Mouse (Mus musculus): ENCODE results near the gene Tex19.2. TPM values are rescaled to one million over a fixed set of nuclear protein-coding genes. Genes with fewer than 3 reads are reported as not detected.

Tex19.2 gene
- polyA plus RNA-seq, 1 experiment from 2014 or later: not detected

GRCm38 (mm10) chr11:121138732-121139131 is 20.3 kb upstream of the Tex19.2 start:
- WGBS: 45% methylated on average over 6 of the region's 6 CpGs
- Histone ChIP-seq H3K4me1 (ENCODE audit: control insufficient read depth, insufficient read depth, low read length) (peaks cover 4% of the 10 kb centered on the region; the same call in 1 of the 2 replicates), H3K4me2 (ENCODE audit: low read depth, low read length) (no peak overlapping the region), H3K27me3 (ENCODE audit: control insufficient read depth, insufficient read depth, low read length) (no peaks in the 10 kb centered on the region), H3K27ac (ENCODE audit: low read length) (no peak overlapping the region), H3K4me3 (replicated peaks; ENCODE audit: low read length) (no peak overlapping the region), H3K9me3 (replicated peaks; ENCODE audit: control insufficient read depth, low read length) (no peaks in the 10 kb centered on the region), H3K36me3 (ENCODE audit: control insufficient read depth, insufficient read depth, low read length) (no peaks in the 10 kb centered on the region), H3K9ac (ENCODE audit: low read length) (no peak overlapping the region)
- no peak for ATAC-seq (ENCODE audit: insufficient read depth, low FRiP score)

GRCm38 (mm10) chr11:121137682-121138081 is 19.2 kb upstream of the Tex19.2 start:
- ATAC-seq (ENCODE audit: insufficient read depth, low FRiP score): no peak
- Histone ChIP-seq H3K9me3 (replicated peaks; ENCODE audit: control insufficient read depth, low read length) (no peaks in the 10 kb centered on the region), H3K4me1 (ENCODE audit: control insufficient read depth, insufficient read depth, low read length) (no peaks in the 10 kb centered on the region), H3K36me3 (ENCODE audit: control insufficient read depth, insufficient read depth, low read length) (no peaks in the 10 kb centered on the region), H3K27me3 (ENCODE audit: control insufficient read depth, insufficient read depth, low read length) (no peaks in the 10 kb centered on the region), H3K4me2 (ENCODE audit: low read depth, low read length) (no peak overlapping the region), H3K9ac (ENCODE audit: low read length) (no peak overlapping the region), H3K4me3 (replicated peaks; ENCODE audit: low read length) (no peak overlapping the region), H3K27ac (ENCODE audit: low read length) (no peak overlapping the region)
- WGBS: 84% methylated on average over 5 of the region's 5 CpGs

GRCm38 (mm10) chr11:121134600-121134999 is 16.1 kb upstream of the Tex19.2 start:
- Histone ChIP-seq H3K9me3 (replicated peaks; ENCODE audit: control insufficient read depth, low read length) (no peaks in the 10 kb centered on the region), H3K9ac (ENCODE audit: low read length) (no peak overlapping the region)
- WGBS: 36% methylated on average over 1 of the region's 1 CpGs

GRCm38 (mm10) chr11:121129616-121130015 is 11.1 kb upstream of the Tex19.2 start:
- Histone ChIP-seq H3K9me3 (replicated peaks; ENCODE audit: control insufficient read depth, low read length) (no peaks in the 10 kb centered on the region), H3K27ac (ENCODE audit: low read length) (no peak overlapping the region), H3K36me3 (ENCODE audit: control insufficient read depth, insufficient read depth, low read length) (no peaks in the 10 kb centered on the region), H3K27me3 (ENCODE audit: control insufficient read depth, insufficient read depth, low read length) (no peaks in the 10 kb centered on the region), H3K4me2 (ENCODE audit: low read depth, low read length) (no peak overlapping the region), H3K4me1 (ENCODE audit: control insufficient read depth, insufficient read depth, low read length) (no peaks in the 10 kb centered on the region), H3K9ac (ENCODE audit: low read length) (no peak overlapping the region), H3K4me3 (replicated peaks; ENCODE audit: low read length) (no peak overlapping the region)
- no peak for ATAC-seq (ENCODE audit: insufficient read depth, low FRiP score)
- 58% methylated on average over 1 of the region's 1 CpGs for WGBS

More at GRCm38 (mm10) chr11:121134600-121134999, 16.1 kb upstream of the Tex19.2 start:
- Histone ChIP-seq H3K4me1 (ENCODE audit: control insufficient read depth, insufficient read depth, low read length) (no peaks in the 10 kb centered on the region), H3K4me2 (ENCODE audit: low read depth, low read length) (no peak overlapping the region), H3K4me3 (replicated peaks; ENCODE audit: low read length) (no peak overlapping the region), H3K36me3 (ENCODE audit: control insufficient read depth, insufficient read depth, low read length) (no peaks in the 10 kb centered on the region), H3K27me3 (ENCODE audit: control insufficient read depth, insufficient read depth, low read length) (no peaks in the 10 kb centered on the region), H3K27ac (ENCODE audit: low read length) (no peak overlapping the region)
- ATAC-seq (ENCODE audit: insufficient read depth, low FRiP score): no peak

- ATAC-seq (ENCODE audit: insufficient read depth, low FRiP score): no peak
- Histone ChIP-seq H3K4me2 (ENCODE audit: low read depth, low read length) (no peak overlapping the region), H3K4me1 (ENCODE audit: control insufficient read depth, insufficient read depth, low read length) (no peaks in the 10 kb centered on the region), H3K9ac (ENCODE audit: low read length) (no peak overlapping the region), H3K27me3 (ENCODE audit: control insufficient read depth, insufficient read depth, low read length) (no peaks in the 10 kb centered on the region), H3K36me3 (ENCODE audit: control insufficient read depth, insufficient read depth, low read length) (no peaks in the 10 kb centered on the region), H3K27ac (ENCODE audit: low read length) (no peak overlapping the region), H3K4me3 (replicated peaks; ENCODE audit: low read length) (no peak overlapping the region), H3K9me3 (replicated peaks; ENCODE audit: control insufficient read depth, low read length) (no peaks in the 10 kb centered on the region)
- 82% methylated on average over 3 of the region's 3 CpGs for WGBS
Observed at GRCm38 (mm10) chr11:121127441-121127840, 9.0 kb upstream of the Tex19.2 start.

GRCm38 (mm10) chr11:121126395-121126794 is 7.9 kb upstream of the Tex19.2 start:
- 75% methylated on average over 1 of the region's 1 CpGs for WGBS
- Histone ChIP-seq H3K4me3 (replicated peaks; ENCODE audit: low read length) (no peak overlapping the region), H3K27ac (ENCODE audit: low read length) (no peak overlapping the region), H3K4me2 (ENCODE audit: low read depth, low read length) (no peak overlapping the region), H3K4me1 (ENCODE audit: control insufficient read depth, insufficient read depth, low read length) (no peaks in the 10 kb centered on the region), H3K27me3 (ENCODE audit: control insufficient read depth, insufficient read depth, low read length) (no peaks in the 10 kb centered on the region), H3K36me3 (ENCODE audit: control insufficient read depth, insufficient read depth, low read length) (no peaks in the 10 kb centered on the region), H3K9ac (ENCODE audit: low read length) (no peak overlapping the region), H3K9me3 (replicated peaks; ENCODE audit: control insufficient read depth, low read length) (no peaks in the 10 kb centered on the region)
- ATAC-seq (ENCODE audit: insufficient read depth, low FRiP score): no peak

GRCm38 (mm10) chr11:121125522-121126172 is 7.2 kb upstream of the Tex19.2 start:
- no peak overlapping the region for H3K9ac ChIP-seq (ENCODE audit: low read length)
- H3K4me3 ChIP-seq (replicated peaks; ENCODE audit: low read length): no peak overlapping the region
- H3K4me2 ChIP-seq (ENCODE audit: low read depth, low read length): no peak overlapping the region
- no peak overlapping the region for H3K27ac ChIP-seq (ENCODE audit: low read length)
- 60% methylated on average over 3 of the region's 3 CpGs for WGBS
- H3K36me3 ChIP-seq (ENCODE audit: control insufficient read depth, insufficient read depth, low read length): no peaks in the 10 kb centered on the region
- no peaks in the 10 kb centered on the region for H3K9me3 ChIP-seq (replicated peaks; ENCODE audit: control insufficient read depth, low read length)
- ATAC-seq (ENCODE audit: insufficient read depth, low FRiP score): no peak
- H3K4me1 ChIP-seq (ENCODE audit: control insufficient read depth, insufficient read depth, low read length): no peaks in the 10 kb centered on the region
- H3K27me3 ChIP-seq (ENCODE audit: control insufficient read depth, insufficient read depth, low read length): no peaks in the 10 kb centered on the region

GRCm38 (mm10) chr11:121123438-121123837 is 5.0 kb upstream of the Tex19.2 start:
- Histone ChIP-seq H3K4me3 (replicated peaks; ENCODE audit: low read length) (no peak overlapping the region), H3K4me1 (ENCODE audit: control insufficient read depth, insufficient read depth, low read length) (no peaks in the 10 kb centered on the region), H3K36me3 (ENCODE audit: control insufficient read depth, insufficient read depth, low read length) (no peaks in the 10 kb centered on the region), H3K4me2 (ENCODE audit: low read depth, low read length) (no peak overlapping the region), H3K9me3 (replicated peaks; ENCODE audit: control insufficient read depth, low read length) (no peaks in the 10 kb centered on the region), H3K27ac (ENCODE audit: low read length) (no peak overlapping the region), H3K9ac (ENCODE audit: low read length) (no peak overlapping the region), H3K27me3 (ENCODE audit: control insufficient read depth, insufficient read depth, low read length) (no peaks in the 10 kb centered on the region)
- no peak for ATAC-seq (ENCODE audit: insufficient read depth, low FRiP score)
- 90% methylated on average over 4 of the region's 4 CpGs for WGBS

- no peak overlapping the region for H3K9ac ChIP-seq (ENCODE audit: low read length)
- no peaks in the 10 kb centered on the region for H3K4me1 ChIP-seq (ENCODE audit: control insufficient read depth, insufficient read depth, low read length)
- H3K36me3 ChIP-seq (ENCODE audit: control insufficient read depth, insufficient read depth, low read length): no peaks in the 10 kb centered on the region
- H3K4me3 ChIP-seq (replicated peaks; ENCODE audit: low read length): no peak overlapping the region
- H3K4me2 ChIP-seq (ENCODE audit: low read depth, low read length): no peak overlapping the region
- no peaks in the 10 kb centered on the region for H3K27me3 ChIP-seq (ENCODE audit: control insufficient read depth, insufficient read depth, low read length)
- ATAC-seq (ENCODE audit: insufficient read depth, low FRiP score): no peak
- no peak overlapping the region for H3K27ac ChIP-seq (ENCODE audit: low read length)
- no peaks in the 10 kb centered on the region for H3K9me3 ChIP-seq (replicated peaks; ENCODE audit: control insufficient read depth, low read length)
- WGBS: 47% methylated on average over 2 of the region's 2 CpGs
Observed at GRCm38 (mm10) chr11:121122024-121122670, 3.7 kb upstream of the Tex19.2 start.

Data from stomach, embryonic 16.5 days (tissue).